Mouse (Mus musculus): ENCODE data around the gene Arhgap20.

Gene Arhgap20

GRCm38 (mm10) chr9:51799156-51799555, 34.0 kb downstream of the Arhgap20 start:
- DNase-seq (ENCODE audit: low spot score): no peak

DNA sequence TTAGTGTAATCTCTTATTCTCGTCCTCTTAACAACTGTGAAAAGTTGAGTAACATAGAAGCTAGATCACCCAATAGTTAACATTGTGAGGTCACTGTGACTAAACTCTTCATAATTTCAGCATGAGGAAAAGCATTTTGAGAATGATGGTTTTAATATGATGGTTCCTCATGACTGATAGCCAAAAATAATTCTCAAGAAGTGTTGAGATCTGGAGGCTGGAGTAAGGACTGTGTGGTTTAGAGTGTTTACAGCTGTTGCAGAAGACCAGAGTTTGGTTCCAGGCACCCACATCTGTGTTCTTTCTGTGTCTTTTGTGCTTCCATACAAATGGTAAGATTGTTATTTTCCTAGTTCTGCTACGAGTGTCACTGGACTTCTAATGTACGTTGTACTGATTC, 42.1 kb downstream of the Arhgap20 start:
- no peak for DNase-seq (ENCODE audit: low spot score)

DNA sequence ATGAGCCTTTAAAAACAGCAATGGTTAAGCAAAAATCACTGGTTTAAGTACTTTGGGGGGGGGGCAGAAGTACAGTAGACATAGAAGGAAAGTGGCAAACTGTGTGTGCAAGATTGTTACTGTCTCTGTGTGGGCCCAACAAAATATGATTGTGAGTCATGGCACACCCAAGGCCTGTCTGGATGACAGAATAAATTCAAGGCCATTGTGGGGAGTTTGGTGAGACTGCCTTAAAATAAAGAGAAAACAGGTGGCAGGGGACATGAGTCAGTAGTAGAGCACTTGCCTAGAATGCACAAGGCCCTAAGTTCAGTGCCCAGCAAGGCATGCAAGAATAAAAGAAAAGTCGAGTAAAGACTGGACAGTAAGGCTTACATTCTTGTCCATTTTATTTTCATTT, 47.8 kb downstream of the Arhgap20 start:
- no peak for DNase-seq (ENCODE audit: low spot score)

DNA sequence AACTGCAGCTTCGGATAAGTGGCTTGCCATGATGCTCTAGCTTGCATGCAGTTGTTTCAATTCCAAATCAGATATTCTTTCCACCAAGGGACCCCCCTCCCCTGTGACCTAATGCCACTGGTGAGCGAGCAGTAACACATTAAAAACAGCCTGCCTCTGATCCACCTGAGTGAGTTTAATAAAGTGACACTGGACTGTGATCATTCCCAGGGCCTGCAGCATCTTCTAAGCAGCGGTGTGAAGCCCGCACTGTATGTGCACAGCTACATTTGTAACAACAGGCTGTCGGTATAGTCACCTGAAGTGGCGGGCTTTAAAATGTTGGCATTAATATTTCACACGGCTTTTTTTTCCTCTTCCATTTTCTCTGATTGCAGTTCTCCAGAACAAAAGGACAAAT, 59.4 kb downstream of the Arhgap20 start:
- no peak for DNase-seq (ENCODE audit: low spot score)

DNA sequence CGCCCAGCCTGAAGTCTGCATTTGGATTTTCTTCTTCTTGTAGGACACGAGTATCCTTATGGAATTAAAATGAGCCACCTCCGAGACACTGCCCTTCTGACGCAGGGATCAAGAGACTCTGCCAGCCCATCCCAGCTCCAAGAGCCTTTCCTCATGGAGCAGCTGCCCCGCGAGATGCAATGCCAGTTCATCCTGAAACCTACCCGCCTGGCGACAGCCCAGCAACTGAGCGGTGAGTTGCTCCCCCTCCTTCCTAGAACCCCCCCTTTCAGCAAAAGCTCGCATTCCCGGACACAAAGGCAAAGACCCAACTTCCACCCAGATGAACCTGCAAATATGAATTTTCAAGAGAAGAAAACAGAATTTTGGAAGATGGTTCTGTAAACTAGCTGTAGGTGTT, 66.5 kb downstream of the Arhgap20 start:
- DNase-seq (ENCODE audit: low spot score): no peak

DNA sequence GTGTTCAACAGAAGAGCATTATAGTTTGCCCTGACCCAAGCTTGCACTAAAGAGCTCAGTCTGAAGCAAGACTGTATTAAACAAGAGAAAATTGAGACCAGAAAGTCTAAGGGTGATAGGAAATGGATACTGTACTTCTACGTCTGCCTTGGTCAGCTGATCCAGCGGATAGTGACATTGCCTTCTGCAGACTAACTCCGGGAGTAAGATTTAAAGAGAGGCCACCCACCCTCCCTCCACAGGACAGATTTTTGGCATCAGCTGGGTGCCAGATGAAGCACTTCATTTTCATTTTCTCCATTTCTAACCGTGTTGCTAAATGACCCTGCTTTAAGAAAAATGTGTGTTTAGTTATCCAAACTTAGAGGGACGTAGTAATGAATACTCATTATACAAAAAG, 67.2 kb downstream of the Arhgap20 start:
- DNase-seq (ENCODE audit: low spot score): no peak

- DNase-seq (ENCODE audit: low spot score): no peak
Measured at GRCm38 (mm10) chr9:51837716-51838115, 72.6 kb downstream of the Arhgap20 start.

DNA sequence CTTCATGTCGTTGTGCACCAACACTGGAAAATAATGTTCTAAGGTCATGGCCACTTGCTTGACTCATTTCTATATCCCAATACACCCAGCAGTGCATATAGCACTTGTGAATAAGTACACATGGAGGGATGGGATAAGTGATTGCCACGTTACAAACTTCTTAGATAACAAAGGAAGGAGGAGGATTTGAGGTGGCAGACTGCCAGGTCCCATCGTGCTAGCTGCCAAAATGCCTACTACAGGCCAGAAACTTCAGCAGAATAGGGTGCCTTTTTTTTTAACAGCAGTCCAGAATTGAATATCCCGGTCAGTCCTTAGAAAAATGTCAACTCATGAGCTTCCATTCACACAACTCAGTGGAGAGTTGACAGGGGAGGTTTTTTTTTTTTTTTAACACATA, 78.1 kb downstream of the Arhgap20 start:
- no peak for DNase-seq (ENCODE audit: low spot score)

- no peak for DNase-seq (ENCODE audit: low spot score)
Measured at GRCm38 (mm10) chr9:51845796-51846195, 80.7 kb downstream of the Arhgap20 start.

- DNase-seq (ENCODE audit: low spot score): no peak
Measured at GRCm38 (mm10) chr9:51853772-51854171, 88.6 kb downstream of the Arhgap20 start.

DNA sequence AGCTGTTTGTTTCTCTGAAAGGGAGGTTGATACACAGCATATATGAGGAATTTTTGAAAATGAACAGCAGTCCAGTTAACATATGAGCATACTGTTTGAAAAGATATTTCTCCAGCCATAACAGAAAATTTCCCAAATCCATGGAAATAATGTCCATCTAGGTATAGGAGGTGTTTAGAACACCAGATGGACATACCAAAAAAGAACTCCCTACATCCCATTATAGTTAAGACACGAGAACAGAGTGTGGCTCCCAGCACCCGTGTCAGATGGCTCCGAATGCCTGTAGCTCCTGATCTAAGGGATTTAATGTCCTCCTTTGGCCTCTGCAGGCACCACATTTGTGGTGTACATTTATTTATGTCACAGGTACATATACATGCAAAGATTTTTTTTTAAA, 99.1 kb downstream of the Arhgap20 start:
- DNase-seq (ENCODE audit: low spot score): no peak

DNA sequence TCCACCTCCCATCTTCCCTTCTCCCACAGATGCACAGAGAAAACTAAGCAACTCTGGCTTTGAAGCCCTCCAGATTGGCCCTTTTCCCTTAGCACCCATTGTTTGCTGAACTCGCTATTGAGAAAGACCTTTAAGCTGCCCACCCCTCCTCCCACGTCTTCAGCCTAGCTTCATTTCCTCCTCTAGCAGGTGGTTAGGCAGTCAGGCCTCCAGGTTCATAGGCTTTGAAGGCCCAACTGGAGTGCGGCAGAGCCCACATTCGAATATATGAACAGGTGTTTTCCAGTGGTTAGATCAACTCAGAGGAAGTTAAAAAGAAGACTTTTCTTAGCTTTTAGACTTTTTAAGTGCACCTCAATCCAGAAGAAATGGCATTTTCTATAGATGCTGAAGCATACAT, 101.5 kb downstream of the Arhgap20 start:
- no peak for DNase-seq (ENCODE audit: low spot score)

DNA sequence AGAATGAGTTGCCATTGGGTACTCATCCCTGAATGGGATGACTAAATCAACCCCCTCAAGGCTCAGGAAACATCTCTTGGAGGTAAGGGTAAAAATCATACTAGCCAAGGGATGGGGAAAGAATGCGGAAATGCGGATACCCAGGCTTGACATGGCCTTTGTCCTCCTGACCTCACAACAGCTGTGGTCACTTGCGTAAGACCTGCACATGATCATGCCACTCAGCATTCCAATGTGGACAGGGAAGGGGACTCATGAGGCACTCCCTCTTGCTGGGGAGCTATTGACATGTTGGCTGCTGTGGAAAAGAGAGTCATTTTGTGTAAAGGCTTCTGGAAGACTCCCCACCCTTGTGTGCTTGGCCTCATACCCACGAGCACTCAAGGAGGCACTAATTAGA, 103.9 kb downstream of the Arhgap20 start:
- DNase-seq (ENCODE audit: low spot score): no peak

GRCm38 (mm10) chr9:51874348-51874747, 109.2 kb downstream of the Arhgap20 start:
- DNase-seq (ENCODE audit: low spot score): no peak

DNA sequence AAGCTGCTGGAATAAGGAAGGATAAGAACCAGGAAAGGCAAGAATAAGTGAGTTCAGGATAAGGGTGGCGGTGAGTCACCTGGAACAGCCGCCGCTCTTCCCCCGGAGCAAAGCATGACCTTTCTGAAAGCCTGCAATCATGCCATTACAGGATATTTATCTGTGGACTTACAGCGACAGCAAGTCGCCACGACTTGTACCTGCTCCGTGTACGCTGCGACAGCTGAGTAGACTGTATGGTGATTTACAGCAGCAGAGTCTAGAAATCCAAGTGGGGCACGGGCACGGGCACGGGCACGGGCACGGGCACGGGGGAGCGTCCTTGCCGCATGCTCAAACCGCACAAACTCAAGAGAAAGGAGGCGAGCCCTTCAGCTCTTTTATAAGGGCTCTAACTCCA, 110.4 kb downstream of the Arhgap20 start:
- DNase-seq (ENCODE audit: low spot score): no peak

- DNase-seq (ENCODE audit: low spot score): no peak
Measured at GRCm38 (mm10) chr9:51881386-51881785, 116.2 kb downstream of the Arhgap20 start.

- no peak for DNase-seq (ENCODE audit: low spot score)
Measured at GRCm38 (mm10) chr9:51881881-51882280, 116.7 kb downstream of the Arhgap20 start.

- no peak for DNase-seq (ENCODE audit: low spot score)
Measured at GRCm38 (mm10) chr9:51883319-51883718, 118.2 kb downstream of the Arhgap20 start.

DNA sequence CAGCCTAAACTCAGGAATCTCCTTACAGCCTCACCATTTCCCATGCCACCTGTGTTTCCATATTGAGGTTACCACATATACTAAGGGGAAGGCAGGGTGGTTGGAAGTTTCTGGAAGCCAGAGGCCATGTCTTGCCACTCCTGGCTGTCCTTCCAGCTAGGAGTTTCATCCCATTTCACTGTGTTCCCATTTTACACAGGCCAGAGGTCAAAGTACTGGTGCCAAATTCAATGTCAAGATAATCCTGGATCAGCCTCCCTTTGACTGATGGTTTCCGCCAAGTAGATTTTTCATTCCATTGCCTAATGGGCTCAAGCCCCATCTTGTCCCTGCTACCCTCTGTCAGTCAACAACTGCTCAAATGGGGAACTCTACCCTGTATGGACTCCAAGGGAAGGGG, 127.8 kb downstream of the Arhgap20 start:
- no peak for DNase-seq (ENCODE audit: low spot score)

All from MN1 (cell line).